Mouse (Mus musculus): ENCODE data around the gene Togaram2. TPM values are rescaled to one million over a fixed set of nuclear protein-coding genes. Genes with fewer than 3 reads are reported as not detected.
"Not testable (repeated sequence)": the region's sequence is repeated elsewhere in the genome, so short reads cannot be mapped to it uniquely, and the experiment has no call there.

Gene Togaram2
- polyA plus RNA-seq, 1 experiment from 2014 or later: 0.53 TPM

DNA sequence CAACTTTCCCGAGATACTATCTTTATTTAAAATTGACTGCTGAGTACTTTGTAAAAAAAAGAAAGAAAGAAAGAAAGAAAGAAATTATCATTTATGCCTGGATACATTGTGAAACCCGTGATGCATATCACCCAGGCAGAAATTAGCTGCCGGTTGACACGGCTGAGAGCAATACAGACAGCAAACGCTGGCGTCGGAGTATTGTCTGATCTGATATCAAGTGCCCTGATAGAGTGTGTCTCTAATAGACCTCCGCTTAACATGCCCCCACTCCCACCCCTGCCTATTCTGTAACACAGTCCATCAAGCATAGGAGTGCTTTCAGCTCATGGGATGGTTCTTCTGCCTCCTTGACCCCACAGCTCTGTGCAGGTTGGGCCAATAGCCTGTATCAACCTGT lies 74.5 kb downstream of the Togaram2 start:
- H3K36me3 ChIP-seq: no peaks in the 10 kb centered on the region
- H3K9ac ChIP-seq: no peak overlapping the region
- no peak overlapping the region for H3K27ac ChIP-seq
- H3K9me3 ChIP-seq: no peaks in the 10 kb centered on the region
- peaks cover 6% of the 10 kb centered on the region for H3K4me1 ChIP-seq (replicated peaks)
- no peak for ATAC-seq (ENCODE audit: low FRiP score)
- no peak overlapping the region for H3K4me2 ChIP-seq
- no peaks in the 10 kb centered on the region for H3K27me3 ChIP-seq
- 53% methylated on average over 8 of the region's 8 CpGs for WGBS
- H3K4me3 ChIP-seq: no peak overlapping the region

DNA sequence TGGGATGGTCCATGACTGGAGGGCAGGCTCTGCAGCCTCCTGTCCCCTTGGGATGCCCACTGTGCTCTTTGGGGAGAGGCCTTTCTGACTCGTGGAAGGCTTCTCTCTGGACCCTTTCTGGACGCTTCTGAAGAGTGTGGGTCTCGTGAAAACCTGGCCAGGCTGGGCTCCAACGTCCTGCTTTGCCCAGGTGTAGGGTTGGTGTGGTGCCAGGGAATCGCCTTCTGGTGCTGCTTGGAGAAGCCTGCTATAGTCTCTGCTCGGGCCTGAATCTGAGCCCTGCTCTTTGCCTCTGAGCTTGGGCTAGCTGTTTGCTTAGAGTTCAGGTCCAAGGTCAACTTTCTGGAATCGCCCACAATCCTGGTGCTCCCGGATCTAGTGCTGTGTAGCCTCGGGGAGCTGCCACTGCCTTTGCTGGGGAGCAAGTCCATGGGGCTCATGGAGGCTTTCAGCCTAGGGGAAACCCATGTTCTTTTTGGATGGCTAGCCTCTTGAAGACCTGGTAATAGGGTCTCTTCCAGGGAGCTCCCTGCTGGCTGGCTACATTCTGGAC lies 76.6 kb downstream of the Togaram2 start:
- ATAC-seq (ENCODE audit: low FRiP score): no peak
- H3K9me3 ChIP-seq: no peaks in the 10 kb centered on the region
- 88% methylated on average over 9 of the region's 9 CpGs for WGBS
- no peak overlapping the region for H3K27ac ChIP-seq
- H3K27me3 ChIP-seq: no peaks in the 10 kb centered on the region
- H3K4me2 ChIP-seq: no peak overlapping the region
- H3K9ac ChIP-seq: no peak overlapping the region
- H3K36me3 ChIP-seq: no peaks in the 10 kb centered on the region
- H3K4me3 ChIP-seq: no peak overlapping the region
- peaks cover 6% of the 10 kb centered on the region for H3K4me1 ChIP-seq (replicated peaks)

- no peak within 1 kb of the TSS for H3K4me2 ChIP-seq
- no peak for ATAC-seq (ENCODE audit: low FRiP score)
- H3K4me1 ChIP-seq (replicated peaks): no peaks in the 10 kb centered on the region; the same call in 1 of the 2 replicates
- H3K27ac ChIP-seq: no peak within 1 kb of the TSS
- H3K36me3 ChIP-seq: no peaks in the 10 kb centered on the region
- no peaks in the 10 kb centered on the region for H3K27me3 ChIP-seq
- H3K9me3 ChIP-seq: no peaks in the 10 kb centered on the region
- WGBS: 81% methylated on average over 10 of the region's 10 CpGs
- no peak within 1 kb of the TSS for H3K9ac ChIP-seq
- no peak within 1 kb of the TSS for H3K4me3 ChIP-seq
These were observed 79.8 kb downstream of the Togaram2 start, which contains the start of gene Pcare for GRCm38 (mm10) chr17:71752831-71753230. Pcare (minus strand) TSS chr17:71752894.

DNA sequence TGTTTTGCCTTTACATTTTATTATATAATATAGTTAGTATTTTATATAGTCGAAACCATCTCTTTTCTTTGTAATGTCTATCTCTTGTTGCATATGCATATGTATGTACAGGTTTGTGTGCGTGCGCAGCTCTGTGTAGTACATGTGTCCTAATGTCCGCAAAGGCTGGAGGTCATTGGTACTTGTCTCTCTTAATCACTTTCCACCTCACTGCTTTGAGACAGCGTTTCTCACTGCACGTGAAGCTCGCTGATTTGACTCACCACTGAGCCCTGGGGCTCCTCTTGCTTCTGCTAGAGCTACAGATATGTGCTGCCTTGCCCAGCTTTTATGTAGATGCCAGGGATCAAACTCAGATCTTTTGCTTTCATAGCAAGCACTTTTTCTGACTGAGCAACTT lies 87.5 kb downstream of the Togaram2 start:
- H3K4me2 ChIP-seq: no peak overlapping the region
- ATAC-seq (ENCODE audit: low FRiP score): no peak
- no peak overlapping the region for H3K4me3 ChIP-seq
- H3K9ac ChIP-seq: no peak overlapping the region
- H3K27me3 ChIP-seq: no peaks in the 10 kb centered on the region
- H3K9me3 ChIP-seq: no peaks in the 10 kb centered on the region
- no peaks in the 10 kb centered on the region for H3K4me1 ChIP-seq (replicated peaks)
- WGBS: 72% methylated on average over 7 of the region's 7 CpGs
- H3K36me3 ChIP-seq: no peaks in the 10 kb centered on the region
- no peak overlapping the region for H3K27ac ChIP-seq

DNA sequence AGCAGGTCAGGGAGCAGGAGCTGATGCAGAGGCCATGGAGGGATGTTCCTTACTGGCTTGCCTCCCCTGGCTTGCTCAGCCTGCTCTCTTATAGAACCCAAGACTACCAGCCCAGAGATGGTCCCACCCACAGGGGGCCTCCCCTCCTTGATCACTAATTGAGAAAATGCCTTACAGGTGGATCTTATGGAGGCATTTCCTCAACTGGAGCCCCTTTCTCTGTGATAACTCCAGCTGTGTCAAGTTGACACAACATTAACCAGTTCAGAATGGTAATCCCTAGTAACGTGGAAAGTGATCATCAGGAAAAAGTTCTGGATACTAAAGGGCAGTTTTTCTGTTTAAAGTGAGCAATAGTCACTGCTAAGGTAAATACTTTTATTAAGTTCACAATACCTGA lies 95.1 kb downstream of the Togaram2 start, which contains the start of gene Clip4:
Gene Clip4, plus strand, starts transcription at position 301 of the 400 bp plus-strand sequence.
- not testable (repeated sequence) for H3K9me3 ChIP-seq; H3K27me3 ChIP-seq; H3K9ac ChIP-seq; ATAC-seq (ENCODE audit: low FRiP score); H3K4me3 ChIP-seq; H3K4me2 ChIP-seq; H3K27ac ChIP-seq; H3K36me3 ChIP-seq
- peaks cover 10% of the 10 kb centered on the region; the same call in 1 of the 2 replicates for H3K4me1 ChIP-seq (replicated peaks)
- WGBS: 82% methylated on average over 1 of the region's 1 CpGs

GRCm38 (mm10) chr17:71769564-71769963 lies 96.5 kb downstream of the Togaram2 start:
- no peak overlapping the region for H3K9ac ChIP-seq
- H3K4me3 ChIP-seq: no peak overlapping the region
- 14% methylated on average over 6 of the region's 6 CpGs for WGBS
- H3K4me2 ChIP-seq: peak overlapping the region; percentile 25; the same call in 1 of the 2 replicates
- H3K9me3 ChIP-seq: no peaks in the 10 kb centered on the region
- no peak overlapping the region for H3K27ac ChIP-seq
- peak; percentile 76 for ATAC-seq (ENCODE audit: low FRiP score)
- peaks cover 10% of the 10 kb centered on the region; the same call in 1 of the 2 replicates for H3K4me1 ChIP-seq (replicated peaks)
- no peaks in the 10 kb centered on the region for H3K36me3 ChIP-seq
- H3K27me3 ChIP-seq: no peaks in the 10 kb centered on the region

DNA sequence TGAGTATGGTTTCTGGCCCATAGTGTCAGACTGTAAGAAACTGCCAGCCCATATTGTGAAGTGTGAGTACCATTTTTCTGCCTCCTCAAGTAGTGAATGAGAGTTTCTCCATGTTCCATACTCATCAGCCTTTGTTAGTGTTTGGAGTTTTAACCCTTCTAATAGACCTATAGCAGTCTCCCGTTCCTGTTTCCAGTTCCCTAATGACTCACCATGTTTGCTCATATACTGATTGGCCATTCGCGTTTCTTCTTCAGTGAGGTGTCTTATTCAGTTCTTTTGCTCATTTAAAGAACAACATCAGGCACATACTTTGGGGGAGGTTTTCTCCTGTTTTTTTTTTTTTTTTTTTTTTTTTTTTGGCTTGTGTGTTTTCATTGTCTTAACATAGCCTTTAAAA lies 97.6 kb downstream of the Togaram2 start:
- no peaks in the 10 kb centered on the region for H3K36me3 ChIP-seq
- no peak overlapping the region for H3K9ac ChIP-seq
- no peak overlapping the region for H3K4me2 ChIP-seq
- H3K4me3 ChIP-seq: no peak overlapping the region
- no peak overlapping the region for H3K27ac ChIP-seq
- no peaks in the 10 kb centered on the region for H3K27me3 ChIP-seq
- H3K9me3 ChIP-seq: no peaks in the 10 kb centered on the region
- ATAC-seq (ENCODE audit: low FRiP score): no peak
- 93% methylated on average over 3 of the region's 3 CpGs for WGBS
- H3K4me1 ChIP-seq (replicated peaks): peaks cover 10% of the 10 kb centered on the region; the same call in 1 of the 2 replicates

GRCm38 (mm10) chr17:71774173-71774572 lies 101.1 kb downstream of the Togaram2 start:
- ATAC-seq (ENCODE audit: low FRiP score): no peak
- 82% methylated on average over 4 of the region's 4 CpGs for WGBS
- H3K27ac ChIP-seq: no peak overlapping the region

GRCm38 (mm10) chr17:71775279-71775678 lies 102.2 kb downstream of the Togaram2 start:
- Histone ChIP-seq H3K27me3 (no peaks in the 10 kb centered on the region), H3K4me1 (replicated peaks) (no peaks in the 10 kb centered on the region), H3K9ac (no peak overlapping the region), H3K9me3 (peaks cover 4% of the 10 kb centered on the region; the same call in 1 of the 2 replicates), H3K36me3 (no peaks in the 10 kb centered on the region), H3K27ac (no peak overlapping the region), H3K4me2 (no peak overlapping the region), H3K4me3 (no peak overlapping the region)
- no peak for ATAC-seq (ENCODE audit: low FRiP score)
- 84% methylated on average over 4 of the region's 4 CpGs for WGBS

More at GRCm38 (mm10) chr17:71774173-71774572, 101.1 kb downstream of the Togaram2 start:
- Histone ChIP-seq H3K9ac (no peak overlapping the region), H3K36me3 (no peaks in the 10 kb centered on the region), H3K4me3 (no peak overlapping the region), H3K4me2 (no peak overlapping the region), H3K4me1 (replicated peaks) (peaks cover 7% of the 10 kb centered on the region; the same call in 1 of the 2 replicates), H3K27me3 (no peaks in the 10 kb centered on the region), H3K9me3 (peaks cover 4% of the 10 kb centered on the region; the same call in 1 of the 2 replicates)

- WGBS: 77% methylated on average over 3 of the region's 3 CpGs
- Histone ChIP-seq H3K9me3 (peaks cover 4% of the 10 kb centered on the region; the same call in 1 of the 2 replicates), H3K36me3 (no peaks in the 10 kb centered on the region), H3K4me1 (replicated peaks) (peaks cover 14% of the 10 kb centered on the region), H3K4me3 (no peak overlapping the region), H3K27ac (no peak overlapping the region), H3K27me3 (0 out of 2 replicates have a peak, but pooled peaks cover 11% of the 10 kb centered on the region), H3K9ac (no peak overlapping the region), H3K4me2 (no peak overlapping the region)
- no peak for ATAC-seq (ENCODE audit: low FRiP score)
These were observed 105.6 kb downstream of the Togaram2 start for GRCm38 (mm10) chr17:71778696-71779095.

Other genes with a start within 250 kb of the Togaram2 start
- 2.8 and 3.4 TPM in 2 replicates for gene Gm4707, start 213.3 kb upstream of the Togaram2 start, polyA plus RNA-seq (2015; fragmentation: Nextera tagmentation; extraction: Ambion mirVana)
- 47.9 and 51.4 TPM in 2 replicates for gene Smchd1, start 197.9 kb upstream of the Togaram2 start, polyA plus RNA-seq (2015; fragmentation: Nextera tagmentation; extraction: Ambion mirVana)
- gene Ndc80, start 146.4 kb upstream of the Togaram2 start, polyA plus RNA-seq (2015; fragmentation: Nextera tagmentation; extraction: Ambion mirVana): 10.3 and 11.5 TPM in 2 replicates
- gene Spdya, start 121.2 kb upstream of the Togaram2 start, polyA plus RNA-seq (2015; fragmentation: Nextera tagmentation; extraction: Ambion mirVana): 0.65 and 1.1 TPM in 2 replicates
- 47.4 and 52.8 TPM in 2 replicates for gene Wdr43, start 57.4 kb upstream of the Togaram2 start, polyA plus RNA-seq (2015; fragmentation: Nextera tagmentation; extraction: Ambion mirVana)
- gene Pcare, start 79.6 kb downstream of the Togaram2 start, polyA plus RNA-seq (2015; fragmentation: Nextera tagmentation; extraction: Ambion mirVana): not detected in 2 replicates
- 11.1 and 13.2 TPM in 2 replicates for gene Clip4, start 95.2 kb downstream of the Togaram2 start, polyA plus RNA-seq (2015; fragmentation: Nextera tagmentation; extraction: Ambion mirVana)